Mouse (Mus musculus) megakaryocyte, embryonic 14.5 days (primary cell): ENCODE data around the gene Polr2b. TPM values are rescaled to one million over a fixed set of nuclear protein-coding genes. Genes with fewer than 3 reads are reported as not detected.

ENCODE experiments used
- H3K27me3 ChIP-seq: replicated peaks from 2 replicates; pipeline ENCODE3; 2012; ENCODE audit warnings: inconsistent platforms
- H3K36me3 ChIP-seq: replicated peaks from 2 replicates; pipeline ENCODE3; 2012; ENCODE audit warnings: low read length, inconsistent platforms, mixed read lengths
- H3K4me1 ChIP-seq: 2 replicates; pipeline ENCODE4 v1.6.1; 2012; ENCODE audit warnings: inconsistent platforms
- H3K4me3 ChIP-seq: replicated peaks from 2 replicates; pipeline ENCODE3; 2012; ENCODE audit warnings: moderate library complexity, mild to moderate bottlenecking, inconsistent platforms
- H3K9me3 ChIP-seq: 2 replicates; pipeline ENCODE4 v1.6.1; 2012; ENCODE audit warnings: inconsistent platforms
- FLI1 ChIP-seq: IDR thresholded peaks from 2 replicates; pipeline ENCODE4 v1.6.1; 2012; ENCODE audit warnings: low read length, inconsistent platforms, mixed read lengths
- GATA1 ChIP-seq: IDR thresholded peaks from 3 replicates; pipeline ENCODE4 v1.6.1; 2012; ENCODE audit warnings: mixed read lengths, low read length, inconsistent platforms, borderline replicate concordance
- polyA plus RNA-seq: library from polyadenylated mRNA; stranded (reverse); fragments of >175 nt; gene quantifications from 2 replicates; pipeline ENCODE4 v1.2.3, GENCODE M21; 2012; ENCODE audit warnings: low replicate concordance; ENCODE audit not compliant: insufficient read depth

The Polr2b gene
- polyA plus RNA-seq, 1 experiment: 1.0 TPM

DNA sequence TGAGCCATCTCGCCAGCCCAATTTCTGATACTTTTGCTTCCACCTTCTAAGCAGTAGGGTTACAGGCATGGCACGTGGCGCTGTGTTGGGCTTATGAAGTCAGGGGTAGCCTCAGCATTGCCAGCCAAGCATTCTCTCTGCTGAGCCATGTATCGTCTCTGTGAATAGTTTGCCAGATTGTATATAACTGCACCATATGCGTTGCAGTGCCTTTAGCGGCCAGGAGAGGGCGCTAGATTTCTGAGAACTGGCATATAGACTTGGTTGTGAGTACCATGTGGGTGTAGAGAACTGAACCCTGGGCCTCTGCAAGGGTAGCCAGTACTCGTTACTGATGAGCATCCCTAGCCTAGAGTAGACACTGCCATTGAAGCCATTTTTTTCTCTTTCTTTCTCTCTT is 40.5 kb upstream of the Polr2b start:
- Histone ChIP-seq H3K4me3 (peak overlapping the region; percentile 62), H3K27me3 (no peaks in the 10 kb centered on the region), H3K4me1 (peaks cover 59% of the 10 kb centered on the region), H3K36me3 (peaks cover 61% of the 10 kb centered on the region), H3K9me3 (no peaks in the 10 kb centered on the region)
- no peak for TF ChIP-seq GATA1
- TF ChIP-seq FLI1: no peak

DNA sequence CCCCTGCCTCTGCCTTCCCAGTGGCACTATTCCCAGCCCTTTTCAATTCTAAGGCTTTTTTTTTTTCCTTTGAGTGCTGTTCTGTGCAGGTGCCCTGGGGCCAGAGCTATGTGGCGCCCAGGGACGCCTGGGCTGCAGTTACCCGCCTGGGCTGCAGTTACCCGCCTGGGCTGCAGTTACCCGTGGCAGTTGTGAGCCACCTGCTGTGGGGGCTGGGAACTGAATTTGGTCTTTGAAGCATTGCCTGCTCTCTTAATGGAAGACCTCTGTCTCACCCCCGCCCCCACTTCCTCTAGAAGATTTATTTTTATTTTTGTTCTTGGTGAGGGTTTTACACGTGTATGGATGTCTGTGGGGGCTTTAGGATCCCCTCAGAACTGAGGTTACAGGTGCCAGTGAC is 36.8 kb upstream of the Polr2b start:
- H3K4me1 ChIP-seq: peaks cover 68% of the 10 kb centered on the region
- H3K4me3 ChIP-seq: no peak overlapping the region
- H3K36me3 ChIP-seq: peaks cover 91% of the 10 kb centered on the region
- no peak for TF ChIP-seq FLI1
- no peak for TF ChIP-seq GATA1
- no peaks in the 10 kb centered on the region for H3K9me3 ChIP-seq
- no peaks in the 10 kb centered on the region for H3K27me3 ChIP-seq

DNA sequence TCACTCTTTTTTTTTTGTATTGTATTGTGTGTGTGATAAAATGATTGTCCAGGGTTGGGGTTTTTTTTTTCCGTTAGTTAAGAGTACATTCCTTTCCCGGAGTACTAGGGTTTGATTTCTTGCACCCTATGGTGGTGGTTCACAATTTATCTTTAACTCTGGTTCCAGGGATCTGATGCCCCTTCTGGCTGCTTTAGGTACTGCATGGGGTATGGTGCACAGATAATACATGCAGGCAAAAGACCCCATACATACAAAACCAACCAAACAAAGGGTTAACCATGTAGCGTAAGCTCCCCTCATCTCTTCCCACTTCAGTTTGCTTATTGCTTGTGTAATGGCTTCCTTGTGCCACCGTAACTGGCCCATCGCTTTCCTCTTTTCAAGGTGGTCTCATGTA is 34.0 kb upstream of the Polr2b start:
- H3K9me3 ChIP-seq: no peaks in the 10 kb centered on the region
- H3K4me1 ChIP-seq: peaks cover 48% of the 10 kb centered on the region
- TF ChIP-seq GATA1 (no peak), FLI1 (no peak)
- H3K27me3 ChIP-seq: no peaks in the 10 kb centered on the region
- peaks cover 93% of the 10 kb centered on the region for H3K36me3 ChIP-seq
- H3K4me3 ChIP-seq: no peak overlapping the region

DNA sequence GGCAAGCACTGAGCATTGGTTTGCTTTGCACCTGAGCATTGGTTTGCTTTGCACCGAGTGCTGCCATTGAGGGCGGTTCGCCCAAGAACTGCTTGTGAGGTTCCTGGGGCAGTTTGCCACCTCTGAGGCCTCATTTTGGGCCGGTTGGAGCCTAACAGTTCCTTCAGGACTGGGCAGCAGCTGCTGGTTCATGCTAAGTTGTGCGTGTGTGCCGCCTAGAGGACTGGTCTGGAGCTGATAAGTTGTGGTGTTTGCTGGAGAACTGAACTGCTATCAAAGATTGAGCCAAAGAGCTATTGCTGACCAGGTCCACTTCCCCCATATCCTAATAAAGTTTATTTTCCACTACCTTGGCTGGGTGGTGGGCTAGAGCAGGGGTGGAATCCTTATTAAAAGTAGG is 32.7 kb upstream of the Polr2b start:
- Histone ChIP-seq H3K9me3 (no peaks in the 10 kb centered on the region), H3K4me1 (peaks cover 42% of the 10 kb centered on the region), H3K4me3 (no peak overlapping the region), H3K27me3 (no peaks in the 10 kb centered on the region), H3K36me3 (peaks cover 95% of the 10 kb centered on the region)
- TF ChIP-seq FLI1 (no peak), GATA1 (no peak)

DNA sequence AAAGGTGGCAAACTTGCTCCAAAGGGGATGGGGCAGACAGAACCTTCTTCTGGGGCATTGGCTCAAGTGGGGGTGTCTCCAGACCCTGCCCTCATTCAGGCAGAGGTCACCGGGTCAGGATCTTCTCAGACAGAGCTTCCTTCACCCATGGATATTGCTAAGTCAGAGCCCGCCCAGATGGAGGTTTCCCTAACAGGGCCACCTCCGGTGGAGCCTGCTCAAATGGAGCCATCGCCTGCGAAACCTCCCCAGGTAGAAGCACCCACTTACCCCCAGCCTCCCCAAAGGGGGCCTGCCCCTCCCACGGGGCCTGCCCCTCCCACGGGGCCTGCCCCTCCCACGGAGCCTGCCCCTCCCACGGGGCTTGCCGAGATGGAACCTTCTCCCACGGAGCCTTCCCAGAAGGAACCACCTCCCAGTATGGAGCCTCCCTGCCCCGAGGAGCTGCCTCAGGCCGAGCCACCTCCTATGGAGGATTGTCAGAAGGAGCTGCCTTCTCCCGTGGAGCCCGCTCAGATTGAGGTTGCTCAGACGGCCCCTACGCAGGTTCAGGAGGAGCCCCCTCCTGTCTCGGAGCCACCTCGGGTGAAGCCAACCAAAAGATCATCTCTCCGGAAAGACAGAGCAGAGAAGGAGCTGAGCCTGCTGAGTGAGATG is 28.3 kb upstream of the Polr2b start:
- TF ChIP-seq FLI1 (no peak), GATA1 (no peak)
- peaks cover 95% of the 10 kb centered on the region for H3K36me3 ChIP-seq
- H3K4me1 ChIP-seq: peaks cover 17% of the 10 kb centered on the region
- H3K9me3 ChIP-seq: no peaks in the 10 kb centered on the region
- no peak overlapping the region for H3K4me3 ChIP-seq
- H3K27me3 ChIP-seq: no peaks in the 10 kb centered on the region

DNA sequence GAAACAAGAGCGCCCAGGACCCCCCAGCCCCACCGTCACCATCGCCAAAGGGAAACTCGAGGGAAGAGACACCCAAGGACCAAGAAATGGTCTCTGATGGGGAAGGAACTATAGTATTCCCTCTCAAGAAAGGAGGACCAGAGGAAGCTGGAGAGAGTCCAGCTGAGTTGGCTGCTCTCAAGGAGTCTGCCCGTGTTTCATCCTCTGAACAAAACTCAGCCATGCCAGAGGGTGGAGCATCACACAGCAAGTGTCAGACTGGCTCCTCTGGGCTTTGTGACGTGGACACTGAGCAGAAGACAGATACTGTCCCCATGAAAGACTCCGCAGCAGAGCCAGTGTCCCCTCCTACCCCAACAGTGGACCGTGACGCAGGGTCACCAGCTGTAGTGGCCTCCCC is 27.7 kb upstream of the Polr2b start:
- no peak overlapping the region for H3K4me3 ChIP-seq
- H3K27me3 ChIP-seq: no peaks in the 10 kb centered on the region
- no peaks in the 10 kb centered on the region for H3K9me3 ChIP-seq
- peaks cover 17% of the 10 kb centered on the region for H3K4me1 ChIP-seq
- H3K36me3 ChIP-seq: peaks cover 96% of the 10 kb centered on the region
- TF ChIP-seq FLI1 (no peak), GATA1 (no peak)

DNA sequence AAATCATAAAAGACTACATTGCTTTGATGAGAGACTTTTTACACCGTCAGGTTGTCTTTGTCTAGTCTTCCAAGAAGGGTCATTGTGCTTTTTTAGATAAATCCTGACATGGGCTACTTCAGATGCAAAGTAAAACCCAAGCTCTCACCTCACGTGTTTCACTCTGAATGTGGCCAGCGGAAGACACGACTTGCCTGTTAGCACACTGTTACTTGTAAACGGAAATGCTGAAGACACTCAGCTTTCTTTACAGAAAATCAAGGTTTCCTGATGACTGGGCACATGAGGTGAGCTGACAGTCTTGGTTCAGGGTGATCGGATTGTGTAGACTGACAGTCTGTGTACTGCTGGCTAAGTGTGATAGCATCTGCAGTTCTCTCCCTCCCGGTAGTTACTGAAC is 24.3 kb upstream of the Polr2b start:
- no peaks in the 10 kb centered on the region for H3K27me3 ChIP-seq
- peaks cover 11% of the 10 kb centered on the region for H3K4me1 ChIP-seq
- H3K36me3 ChIP-seq: peaks cover 95% of the 10 kb centered on the region
- H3K4me3 ChIP-seq: no peak overlapping the region
- H3K9me3 ChIP-seq: no peaks in the 10 kb centered on the region
- TF ChIP-seq FLI1: no peak
- no peak for TF ChIP-seq GATA1

DNA sequence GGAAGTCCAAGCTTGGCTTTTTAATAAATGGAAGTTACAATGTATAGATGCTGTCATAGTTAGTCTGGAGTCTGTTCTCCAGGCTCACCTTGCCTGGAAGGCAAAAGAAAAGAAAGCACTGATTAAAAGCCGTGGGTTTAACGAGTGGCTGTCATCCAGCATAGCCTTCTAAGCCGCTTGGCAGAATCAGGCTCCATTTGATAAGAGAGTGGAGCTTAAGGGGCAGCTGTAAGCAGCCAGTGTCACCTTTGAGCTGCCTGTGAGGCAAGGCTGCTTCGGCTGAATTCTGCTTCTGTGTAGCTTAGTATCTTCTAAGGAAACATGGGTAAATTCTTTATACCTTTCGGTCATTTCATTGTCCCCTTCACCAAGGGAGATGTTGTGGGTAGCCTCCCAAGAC is 23.0 kb upstream of the Polr2b start:
- TF ChIP-seq GATA1 (no peak), FLI1 (no peak)
- H3K4me1 ChIP-seq: peaks cover 11% of the 10 kb centered on the region
- no peak overlapping the region for H3K4me3 ChIP-seq
- no peaks in the 10 kb centered on the region for H3K27me3 ChIP-seq
- peaks cover 91% of the 10 kb centered on the region for H3K36me3 ChIP-seq
- no peaks in the 10 kb centered on the region for H3K9me3 ChIP-seq

DNA sequence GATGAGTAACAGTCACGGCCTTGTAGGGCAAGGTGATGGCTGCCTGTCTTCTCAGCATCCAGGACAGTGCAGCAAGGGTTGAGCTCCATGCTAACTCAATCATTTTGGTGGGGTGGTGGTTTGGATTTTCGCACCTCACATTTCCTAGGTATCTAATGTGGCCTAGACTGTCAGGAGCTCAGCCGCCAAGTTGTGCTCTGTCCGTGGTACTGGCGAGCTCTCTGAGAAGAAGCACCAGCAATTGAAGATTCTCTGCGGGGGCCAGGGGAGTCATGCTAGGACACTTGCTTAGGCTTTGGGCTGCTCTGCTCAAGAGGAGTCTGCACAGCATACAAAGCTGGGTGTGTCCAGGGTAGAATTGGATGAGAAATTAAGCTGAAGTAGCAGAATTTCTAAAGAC is 22.0 kb upstream of the Polr2b start:
- no peak for TF ChIP-seq GATA1
- TF ChIP-seq FLI1: no peak
- Histone ChIP-seq H3K36me3 (peaks cover 91% of the 10 kb centered on the region), H3K9me3 (no peaks in the 10 kb centered on the region), H3K4me3 (no peak overlapping the region), H3K27me3 (no peaks in the 10 kb centered on the region), H3K4me1 (peaks cover 15% of the 10 kb centered on the region)

DNA sequence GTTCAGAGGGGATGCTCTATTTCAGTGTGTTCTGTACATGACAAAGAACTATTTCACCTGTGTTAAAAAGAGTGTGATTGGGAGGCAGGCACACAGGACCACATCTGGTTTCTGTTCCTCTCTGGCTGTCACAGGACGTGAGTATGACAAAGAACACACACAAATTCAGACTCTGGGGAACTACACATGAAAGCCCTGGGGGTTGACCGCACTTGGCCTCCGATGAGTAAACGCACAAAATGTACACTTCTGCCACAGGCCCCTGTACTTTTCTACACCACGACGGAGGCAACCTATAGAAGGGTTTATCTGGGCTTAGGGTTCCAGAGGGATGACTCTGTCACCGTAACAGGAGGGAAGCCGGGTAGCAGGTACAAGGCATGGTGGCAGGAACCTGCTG is 20.3 kb upstream of the Polr2b start:
- Histone ChIP-seq H3K4me3 (no peak overlapping the region), H3K36me3 (peaks cover 91% of the 10 kb centered on the region)

More for the DNA sequence above, 20.3 kb upstream of the Polr2b start:
- Histone ChIP-seq H3K4me1 (peaks cover 19% of the 10 kb centered on the region), H3K27me3 (no peaks in the 10 kb centered on the region), H3K9me3 (no peaks in the 10 kb centered on the region)
- TF ChIP-seq FLI1 (no peak), GATA1 (no peak)
